Mouse (Mus musculus) liver, embryonic 12.5 days (tissue): ENCODE measurements at regions not wholly inside any gene's neighbourhood (a gene's known extent, or its start where the extent isn't known, plus 50 kb on each side); places are given as distances from the start of the nearest gene placed in this dataset.

Source experiments
- ATAC-seq: fragments of 200-750 bp; cut with Nextera tagmentation; 2 replicates; pipeline ENCODE4 v1.8.0; 2017; ENCODE audit warnings: moderate number of reproducible peaks, mild to moderate bottlenecking, moderate library complexity
- H3K27ac ChIP-seq: fragments of 300-500 bp; sonication (generic); 2 replicates; pipeline ENCODE4 v1.5.1; 2016; ENCODE audit warnings: mild to moderate bottlenecking
- H3K27me3 ChIP-seq: fragments of 300-500 bp; sonication (generic); replicated peaks from 2 replicates; pipeline ENCODE4 v1.6.1; 2016; ENCODE audit warnings: mild to moderate bottlenecking, moderate library complexity
- H3K36me3 ChIP-seq: fragments of 300-500 bp; sonication (generic); 2 replicates; pipeline ENCODE4 v1.6.1; 2016; ENCODE audit warnings: mild to moderate bottlenecking, moderate library complexity
- H3K4me1 ChIP-seq: fragments of 300-500 bp; sonication (generic); 2 replicates; pipeline ENCODE4 v1.6.1; 2016
- H3K4me2 ChIP-seq: fragments of 300-500 bp; sonication (generic); 2 replicates; pipeline ENCODE4 v1.6.1; 2016; ENCODE audit warnings: mild to moderate bottlenecking, moderate library complexity
- H3K4me3 ChIP-seq: fragments of 300-500 bp; sonication (generic); 2 replicates; pipeline ENCODE4 v1.5.1; 2016; ENCODE audit warnings: mild to moderate bottlenecking, moderate library complexity
- H3K9ac ChIP-seq: fragments of 300-500 bp; sonication (generic); 2 replicates; pipeline ENCODE4 v1.6.1; 2016; ENCODE audit warnings: mild to moderate bottlenecking, moderate library complexity
- H3K9me3 ChIP-seq: fragments of 300-500 bp; sonication (generic); replicated peaks from 2 replicates; pipeline ENCODE4 v1.6.1; 2016; ENCODE audit warnings: mild to moderate bottlenecking, moderate library complexity
- WGBS: fragments of 180-500 bp; shearing (Covaris S2); methylation state at CpG from one replicate; pipeline ENCODE4 v1.1.7; 2016; ENCODE audit not compliant: insufficient replicate concordance; 5-methylcytosine and 5-hydroxymethylcytosine counted together

GRCm38 (mm10) chr8:90495943-90496371, 147.8 kb upstream of the Tox3 start:
- ATAC-seq: no peak

GRCm38 (mm10) chr8:90492521-90493225, 144.5 kb upstream of the Tox3 start:
- 52% methylated on average over 14 of the region's 14 CpGs for WGBS
- Histone ChIP-seq H3K9me3 (no peaks in the 10 kb centered on the region), H3K4me1 (no peaks in the 10 kb centered on the region)

More at GRCm38 (mm10) chr8:90495943-90496371, 147.8 kb upstream of the Tox3 start:
- no peaks in the 10 kb centered on the region for H3K9me3 ChIP-seq
- H3K4me1 ChIP-seq: no peaks in the 10 kb centered on the region
- 59% methylated on average over 5 of the region's 5 CpGs for WGBS
- no peak overlapping the region for H3K4me3 ChIP-seq
- H3K27me3 ChIP-seq: no peaks in the 10 kb centered on the region
- H3K36me3 ChIP-seq: no peaks in the 10 kb centered on the region
- H3K4me2 ChIP-seq: no peak overlapping the region
- H3K27ac ChIP-seq: no peak overlapping the region
- H3K9ac ChIP-seq: no peak overlapping the region

GRCm38 (mm10) chr8:90491691-90492090, 143.5 kb upstream of the Tox3 start:
- H3K4me3 ChIP-seq: no peak overlapping the region
- no peaks in the 10 kb centered on the region for H3K9me3 ChIP-seq
- H3K4me1 ChIP-seq: no peaks in the 10 kb centered on the region
- H3K4me2 ChIP-seq: no peak overlapping the region
- no peak for ATAC-seq
- 47% methylated on average over 7 of the region's 7 CpGs for WGBS
- no peak overlapping the region for H3K9ac ChIP-seq
- H3K27me3 ChIP-seq: no peaks in the 10 kb centered on the region
- no peaks in the 10 kb centered on the region for H3K36me3 ChIP-seq
- no peak overlapping the region for H3K27ac ChIP-seq

More at GRCm38 (mm10) chr8:90492521-90493225, 144.5 kb upstream of the Tox3 start:
- no peak overlapping the region for H3K9ac ChIP-seq
- H3K27me3 ChIP-seq: no peaks in the 10 kb centered on the region
- no peak overlapping the region for H3K4me2 ChIP-seq
- H3K4me3 ChIP-seq: no peak overlapping the region
- H3K27ac ChIP-seq: no peak overlapping the region
- ATAC-seq: no peak
- no peaks in the 10 kb centered on the region for H3K36me3 ChIP-seq

GRCm38 (mm10) chr8:90490734-90491441, 142.7 kb upstream of the Tox3 start:
- ATAC-seq: no peak
- Histone ChIP-seq H3K27ac (no peak overlapping the region), H3K4me1 (no peaks in the 10 kb centered on the region), H3K9ac (no peak overlapping the region), H3K27me3 (no peaks in the 10 kb centered on the region), H3K36me3 (no peaks in the 10 kb centered on the region), H3K4me3 (no peak overlapping the region), H3K4me2 (no peak overlapping the region), H3K9me3 (no peaks in the 10 kb centered on the region)
- WGBS: 52% methylated on average over 17 of the region's 17 CpGs

GRCm38 (mm10) chr8:90486556-90486955, 138.4 kb upstream of the Tox3 start:
- no peak overlapping the region for H3K9ac ChIP-seq
- no peaks in the 10 kb centered on the region for H3K9me3 ChIP-seq
- 53% methylated on average over 3 of the region's 3 CpGs for WGBS
- H3K4me3 ChIP-seq: no peak overlapping the region
- no peaks in the 10 kb centered on the region for H3K36me3 ChIP-seq
- H3K4me2 ChIP-seq: no peak overlapping the region
- no peak overlapping the region for H3K27ac ChIP-seq
- no peak for ATAC-seq
- H3K4me1 ChIP-seq: no peaks in the 10 kb centered on the region
- no peaks in the 10 kb centered on the region for H3K27me3 ChIP-seq

- Histone ChIP-seq H3K4me3 (no peak overlapping the region), H3K36me3 (no peaks in the 10 kb centered on the region)
- 50% methylated on average over 4 of the region's 4 CpGs for WGBS
These were observed 130.0 kb upstream of the Tox3 start for GRCm38 (mm10) chr8:90478149-90478548.

GRCm38 (mm10) chr8:90474066-90474465, 125.9 kb upstream of the Tox3 start:
- Histone ChIP-seq H3K4me3 (no peak overlapping the region), H3K9ac (no peak overlapping the region), H3K27ac (no peak overlapping the region), H3K9me3 (no peaks in the 10 kb centered on the region), H3K27me3 (no peaks in the 10 kb centered on the region), H3K4me1 (no peaks in the 10 kb centered on the region), H3K36me3 (no peaks in the 10 kb centered on the region), H3K4me2 (no peak overlapping the region)
- ATAC-seq: no peak
- WGBS: 57% methylated on average over 7 of the region's 7 CpGs

More at GRCm38 (mm10) chr8:90478149-90478548, 130.0 kb upstream of the Tox3 start:
- Histone ChIP-seq H3K27ac (no peak overlapping the region), H3K9me3 (no peaks in the 10 kb centered on the region), H3K4me2 (no peak overlapping the region), H3K27me3 (no peaks in the 10 kb centered on the region), H3K4me1 (no peaks in the 10 kb centered on the region), H3K9ac (no peak overlapping the region)
- no peak for ATAC-seq

GRCm38 (mm10) chr8:90470826-90471225, 122.7 kb upstream of the Tox3 start:
- Histone ChIP-seq H3K4me1 (no peaks in the 10 kb centered on the region), H3K9ac (no peak overlapping the region), H3K36me3 (no peaks in the 10 kb centered on the region), H3K4me2 (no peak overlapping the region), H3K9me3 (no peaks in the 10 kb centered on the region), H3K27me3 (no peaks in the 10 kb centered on the region), H3K4me3 (no peak overlapping the region), H3K27ac (no peak overlapping the region)
- WGBS: 59% methylated on average over 11 of the region's 11 CpGs
- ATAC-seq: no peak

GRCm38 (mm10) chr8:90463708-90464107, 115.6 kb upstream of the Tox3 start:
- 38% methylated on average over 1 of the region's 1 CpGs for WGBS
- Histone ChIP-seq H3K9me3 (no peaks in the 10 kb centered on the region; the same call in 1 of the 2 replicates), H3K4me2 (no peak overlapping the region), H3K4me3 (no peak overlapping the region), H3K36me3 (no peaks in the 10 kb centered on the region), H3K27me3 (no peaks in the 10 kb centered on the region), H3K9ac (no peak overlapping the region), H3K27ac (no peak overlapping the region), H3K4me1 (no peaks in the 10 kb centered on the region)
- ATAC-seq: no peak

- ATAC-seq: no peak
- WGBS: 73% methylated on average over 2 of the region's 2 CpGs
- Histone ChIP-seq H3K4me2 (no peak overlapping the region), H3K27me3 (no peaks in the 10 kb centered on the region), H3K4me3 (no peak overlapping the region), H3K36me3 (no peaks in the 10 kb centered on the region), H3K9ac (no peak overlapping the region), H3K4me1 (no peaks in the 10 kb centered on the region), H3K9me3 (no peaks in the 10 kb centered on the region), H3K27ac (no peak overlapping the region)
These were observed 107.2 kb upstream of the Tox3 start for GRCm38 (mm10) chr8:90455321-90455720.

- no peaks in the 10 kb centered on the region for H3K9me3 ChIP-seq
- H3K4me2 ChIP-seq: no peak overlapping the region
- no peaks in the 10 kb centered on the region for H3K4me1 ChIP-seq
- no peak overlapping the region for H3K4me3 ChIP-seq
- no peak overlapping the region for H3K9ac ChIP-seq
- no peak for ATAC-seq
- H3K36me3 ChIP-seq: no peaks in the 10 kb centered on the region
- WGBS: 59% methylated on average over 5 of the region's 5 CpGs
- no peak overlapping the region for H3K27ac ChIP-seq
- H3K27me3 ChIP-seq: no peaks in the 10 kb centered on the region
These were observed 106.0 kb upstream of the Tox3 start for GRCm38 (mm10) chr8:90454130-90454529.

- Histone ChIP-seq H3K27me3 (no peaks in the 10 kb centered on the region), H3K4me3 (no peak overlapping the region), H3K9me3 (no peaks in the 10 kb centered on the region), H3K9ac (no peak overlapping the region), H3K4me1 (no peaks in the 10 kb centered on the region), H3K27ac (no peak overlapping the region), H3K4me2 (no peak overlapping the region), H3K36me3 (no peaks in the 10 kb centered on the region)
- WGBS: 63% methylated on average over 9 of the region's 9 CpGs
- no peak for ATAC-seq
These were observed 93.1 kb upstream of the Tox3 start for GRCm38 (mm10) chr8:90441058-90441851.
